Mouse (Mus musculus) forebrain, embryonic 14.5 days (tissue): ENCODE data around the gene Nxn. TPM values are rescaled to one million over a fixed set of nuclear protein-coding genes. Genes with fewer than 3 reads are reported as not detected.

Experiments
- ATAC-seq: fragments of 200-750 bp; cut with Nextera tagmentation; 2 replicates; pipeline ENCODE4 v1.8.0; 2017; ENCODE audit warnings: mild to moderate bottlenecking, moderate library complexity
- DNase-seq: peaks from one replicate; pipeline ENCODE4 v3.0.0-alpha.2; 2015; ENCODE audit warnings: low spot score
- H3K27ac ChIP-seq: fragments of 300-500 bp; sonication (generic); 2 replicates; pipeline ENCODE4 v1.5.1; 2014; ENCODE audit warnings: low read depth, mild to moderate bottlenecking, control low read depth, low read length, moderate library complexity
- H3K27me3 ChIP-seq: fragments of 300-500 bp; sonication (generic); replicated peaks from 2 replicates; pipeline ENCODE4 v1.6.1; 2014; ENCODE audit warnings: low read length, control low read depth, mixed read lengths; ENCODE audit not compliant: control insufficient read depth, insufficient read depth
- H3K36me3 ChIP-seq: fragments of 300-500 bp; sonication (generic); 2 replicates; pipeline ENCODE4 v1.6.1; 2014; ENCODE audit warnings: low read length, control low read depth; ENCODE audit not compliant: control insufficient read depth, insufficient read depth
- H3K4me1 ChIP-seq: fragments of 300-500 bp; sonication (generic); 2 replicates; pipeline ENCODE4 v1.6.1; 2014; ENCODE audit warnings: antibody characterized with exemption, low read length, control low read depth; ENCODE audit not compliant: control insufficient read depth, insufficient read depth
- H3K4me2 ChIP-seq: fragments of 300-500 bp; sonication (generic); 2 replicates; pipeline ENCODE4 v1.6.1; 2014; ENCODE audit warnings: mild to moderate bottlenecking, control low read depth, low read length
- H3K4me3 ChIP-seq: fragments of 300-500 bp; sonication (generic); 2 replicates; pipeline ENCODE4 v1.5.1; 2014; ENCODE audit warnings: low read depth, low read length, control low read depth
- H3K9ac ChIP-seq: fragments of 300-500 bp; sonication (generic); 2 replicates; pipeline ENCODE4 v1.6.1; 2014; ENCODE audit warnings: mild to moderate bottlenecking, low read length, control low read depth, moderate library complexity
- H3K9me3 ChIP-seq: fragments of 300-500 bp; sonication (generic); replicated peaks from 2 replicates; pipeline ENCODE4 v1.6.1; 2016; ENCODE audit warnings: low read length, control low read depth, mixed read lengths; ENCODE audit not compliant: control insufficient read depth
- WGBS: fragments of 180-500 bp; shearing (Covaris S2); extraction: QIAGEN DNeasy Blood & Tissue Kit; methylation state at CpG from one replicate; pipeline ENCODE4 v1.1.7; 2014; 5-methylcytosine and 5-hydroxymethylcytosine counted together
- polyA plus RNA-seq: library from polyadenylated mRNA; unstranded; fragments of >200 nt; fragmentation: Nextera tagmentation; extraction: Ambion mirVana; gene quantifications from 2 replicates; pipeline ENCODE4 v1.2.1, GENCODE M21; 2014

Gene Nxn
- polyA plus RNA-seq, 1 experiment from 2014 or later = 21.2 TPM

DNA sequence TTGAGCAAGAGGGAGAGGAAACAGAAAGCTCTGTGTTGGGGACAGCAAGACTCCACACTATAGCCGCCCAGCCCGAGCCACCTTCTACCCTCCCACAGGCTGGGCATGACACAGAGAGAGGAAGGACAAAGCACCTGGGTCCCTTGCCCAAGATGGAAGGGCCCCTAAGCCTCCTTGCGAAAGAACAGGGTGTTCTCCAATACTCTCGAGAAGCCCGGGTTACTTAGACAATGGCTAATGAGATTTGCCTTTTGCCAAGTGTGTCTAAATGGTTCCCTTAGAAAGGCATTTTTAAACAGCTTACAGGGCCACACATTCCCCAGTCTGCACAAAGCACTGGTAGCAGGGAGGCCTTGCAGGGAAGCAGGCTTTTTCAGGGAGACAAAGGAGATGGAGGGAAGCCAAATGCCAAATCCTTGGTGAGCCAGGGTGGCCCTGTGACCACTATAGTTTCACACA lies 130.9 kb downstream of the Nxn start:
- 4% methylated on average over 5 of the region's 5 CpGs for WGBS
- ATAC-seq = peak; percentile 72

GRCm38 (mm10) chr11:76267550-76267949 lies 131.4 kb downstream of the Nxn start:
- peaks cover 22% of the 10 kb centered on the region for H3K4me1 ChIP-seq
- peak overlapping the region; percentile 59 for H3K27ac ChIP-seq
- no peaks in the 10 kb centered on the region for H3K27me3 ChIP-seq
- H3K9ac ChIP-seq = no peak overlapping the region
- 27% methylated on average over 7 of the region's 7 CpGs for WGBS
- H3K4me2 ChIP-seq = no peak overlapping the region
- ATAC-seq (peak; percentile 35; the same call in 1 of the 2 replicates), DNase-seq (no peak)
- H3K36me3 ChIP-seq = peaks cover 5% of the 10 kb centered on the region; the same call in 1 of the 2 replicates
- H3K4me3 ChIP-seq = no peak overlapping the region
- H3K9me3 ChIP-seq = no peaks in the 10 kb centered on the region

More for the DNA sequence above, 130.9 kb downstream of the Nxn start:
- Histone ChIP-seq H3K9me3 (no peaks in the 10 kb centered on the region), H3K27me3 (no peaks in the 10 kb centered on the region), H3K4me1 (peaks cover 17% of the 10 kb centered on the region), H3K4me3 (no peak overlapping the region), H3K27ac (peak overlapping the region; percentile 59), H3K4me2 (no peak overlapping the region), H3K9ac (no peak overlapping the region), H3K36me3 (peaks cover 5% of the 10 kb centered on the region; the same call in 1 of the 2 replicates)
- peak; percentile 81 for DNase-seq

DNA sequence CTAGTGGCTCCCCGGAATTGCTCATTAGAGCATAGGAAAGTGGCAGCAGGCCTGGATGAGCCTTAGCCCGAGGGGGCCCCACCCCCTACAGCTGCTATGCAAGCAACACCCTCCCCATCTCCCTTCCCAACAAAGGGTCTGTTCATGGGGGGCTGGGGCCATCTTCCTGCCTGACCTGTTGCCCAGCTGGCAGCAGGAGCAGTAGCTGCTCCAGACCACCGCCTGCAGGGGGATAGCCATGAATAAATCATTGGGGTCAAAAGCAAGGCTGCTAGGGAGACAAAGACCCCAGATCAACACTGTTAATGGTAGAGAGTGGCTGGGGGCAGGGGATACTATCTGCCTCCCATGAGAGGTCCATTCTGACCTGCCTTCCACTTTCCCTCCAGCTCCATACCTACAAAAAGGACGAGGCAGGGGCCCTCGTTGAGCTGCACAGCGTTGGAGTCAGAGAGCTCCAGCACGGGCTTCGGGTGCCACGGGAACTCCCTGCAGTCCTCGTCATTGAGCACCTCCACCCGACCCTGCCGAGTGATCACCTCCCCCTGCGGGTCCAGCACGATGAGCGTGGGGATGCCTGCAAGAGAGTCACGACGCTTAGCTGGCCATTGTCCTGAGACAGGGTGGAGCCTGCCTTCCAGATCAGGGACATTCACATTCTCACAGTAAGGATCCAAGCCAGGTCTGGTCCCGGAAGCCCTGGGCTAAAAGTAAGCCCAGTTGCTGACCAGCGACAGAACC lies 136.2 kb downstream of the Nxn start:
- ATAC-seq (no peak), DNase-seq (no peak)
- H3K4me1 ChIP-seq = peaks cover 25% of the 10 kb centered on the region
- H3K27me3 ChIP-seq = no peaks in the 10 kb centered on the region
- no peak overlapping the region for H3K27ac ChIP-seq
- no peaks in the 10 kb centered on the region for H3K9me3 ChIP-seq
- no peak overlapping the region for H3K4me2 ChIP-seq
- H3K36me3 ChIP-seq = 0 out of 2 replicates have a peak, but pooled peaks cover 3% of the 10 kb centered on the region
- 13% methylated on average over 19 of the region's 19 CpGs for WGBS
- peak overlapping the region; percentile 32 for H3K9ac ChIP-seq
- no peak overlapping the region for H3K4me3 ChIP-seq

GRCm38 (mm10) chr11:76261224-76261623 lies 137.7 kb downstream of the Nxn start:
- Histone ChIP-seq H3K4me2 (no peak overlapping the region), H3K4me3 (no peak overlapping the region), H3K9me3 (no peaks in the 10 kb centered on the region), H3K27ac (no peak overlapping the region), H3K9ac (peak overlapping the region; percentile 14), H3K36me3 (0 out of 2 replicates have a peak, but pooled peaks cover 3% of the 10 kb centered on the region), H3K4me1 (peaks cover 18% of the 10 kb centered on the region), H3K27me3 (no peaks in the 10 kb centered on the region)
- ATAC-seq = no peak
- WGBS = 72% methylated on average over 12 of the region's 12 CpGs
- DNase-seq = no peak

DNA sequence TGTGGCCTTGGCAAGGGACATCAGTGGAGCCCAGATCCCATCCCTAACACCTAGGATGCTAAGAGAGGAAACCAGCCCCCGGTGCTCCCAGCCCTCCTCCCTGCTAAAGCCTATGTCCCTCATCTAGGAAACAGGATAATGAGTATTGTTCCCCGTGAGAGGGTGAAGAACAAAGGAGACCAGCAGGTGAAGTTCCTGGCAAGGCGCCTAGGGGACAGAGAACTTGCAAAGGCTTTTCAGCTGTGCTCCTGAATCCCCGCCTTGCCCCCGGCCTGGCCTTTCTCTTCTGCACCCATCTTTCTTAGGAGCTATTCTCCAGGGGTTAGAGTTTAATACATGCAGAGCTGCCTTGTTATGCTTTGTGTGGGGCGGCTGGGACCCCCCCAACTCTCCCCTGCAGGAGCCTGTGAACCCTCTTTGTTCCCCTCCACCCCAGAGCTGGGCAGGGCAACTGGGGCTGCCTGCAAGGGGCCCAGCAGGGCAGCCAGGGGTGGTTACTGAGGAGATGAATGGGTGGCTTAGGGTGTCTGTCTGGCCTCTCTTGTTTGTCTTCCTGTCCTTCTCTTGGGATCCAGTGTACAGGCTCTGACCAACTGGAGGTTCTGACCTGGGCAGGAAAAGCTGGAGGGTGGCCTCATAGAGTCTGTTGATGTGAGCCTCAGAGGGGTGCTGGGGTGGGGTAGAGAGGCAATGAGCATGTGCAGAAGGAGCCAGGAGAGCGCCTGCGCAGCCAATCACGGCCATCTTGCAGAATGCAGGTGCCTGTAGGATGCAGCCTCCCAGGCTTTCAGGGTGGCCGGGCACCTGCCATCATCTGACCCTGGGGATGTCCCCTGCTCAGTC lies 138.5 kb downstream of the Nxn start:
- H3K9me3 ChIP-seq = no peaks in the 10 kb centered on the region
- DNase-seq (no peak), ATAC-seq (no peak)
- no peak overlapping the region for H3K27ac ChIP-seq
- 0 out of 2 replicates have a peak, but pooled peaks cover 3% of the 10 kb centered on the region for H3K36me3 ChIP-seq
- H3K4me3 ChIP-seq = no peak overlapping the region
- H3K4me2 ChIP-seq = no peak overlapping the region
- 34% methylated on average over 10 of the region's 10 CpGs for WGBS
- peaks cover 21% of the 10 kb centered on the region for H3K4me1 ChIP-seq
- H3K27me3 ChIP-seq = no peaks in the 10 kb centered on the region
- H3K9ac ChIP-seq = peak overlapping the region; percentile 14

DNA sequence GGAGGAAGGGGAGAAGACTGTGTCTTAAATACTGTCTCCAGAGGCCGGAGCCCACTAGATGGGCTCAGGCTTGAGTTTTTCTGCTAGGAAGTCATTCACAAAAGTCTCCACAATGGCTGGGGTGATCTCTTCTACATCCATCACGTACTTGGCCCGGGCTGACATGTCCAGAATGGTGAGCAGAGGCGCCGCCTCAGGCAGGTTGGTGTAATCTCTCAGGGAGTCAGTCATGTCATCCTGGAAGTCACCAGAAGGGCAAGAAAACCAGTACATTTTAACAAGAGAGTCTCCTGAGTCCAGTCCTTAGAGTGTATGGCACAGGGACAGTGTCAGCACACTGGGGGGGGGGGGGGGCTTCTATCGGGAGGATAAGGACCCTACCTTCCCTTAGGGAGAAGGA lies 140.4 kb downstream of the Nxn start:
- Histone ChIP-seq H3K4me2 (no peak overlapping the region), H3K9me3 (no peaks in the 10 kb centered on the region), H3K27me3 (no peaks in the 10 kb centered on the region), H3K9ac (no peak overlapping the region), H3K4me1 (peaks cover 26% of the 10 kb centered on the region), H3K4me3 (no peak overlapping the region), H3K27ac (no peak overlapping the region), H3K36me3 (0 out of 2 replicates have a peak, but pooled peaks cover 3% of the 10 kb centered on the region)
- no peak for ATAC-seq
- WGBS = 89% methylated on average over 6 of the region's 6 CpGs
- DNase-seq = no peak

DNA sequence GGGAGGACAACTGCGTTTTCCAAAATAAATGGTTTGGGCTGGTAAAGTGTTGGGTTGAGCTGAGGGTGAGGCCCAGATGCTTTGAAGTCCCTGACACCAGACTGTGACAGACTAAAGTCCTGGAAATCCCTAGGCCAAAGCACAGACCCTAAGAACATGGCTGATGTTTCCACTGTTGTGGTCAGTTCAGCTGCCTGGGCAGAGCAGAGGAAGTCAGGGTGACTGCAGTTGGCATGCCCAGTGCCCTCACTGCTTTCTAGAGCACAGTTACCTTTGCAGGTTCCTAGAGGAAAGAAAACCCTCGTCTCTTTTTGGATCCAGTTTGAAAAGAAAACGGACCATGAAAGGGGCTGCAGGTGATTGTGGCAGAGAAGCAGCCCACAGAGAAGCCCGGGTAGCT lies 141.6 kb downstream of the Nxn start:
- 81% methylated on average over 4 of the region's 4 CpGs for WGBS
- H3K36me3 ChIP-seq = 0 out of 2 replicates have a peak, but pooled peaks cover 3% of the 10 kb centered on the region
- H3K9me3 ChIP-seq = no peaks in the 10 kb centered on the region
- no peak overlapping the region for H3K27ac ChIP-seq
- H3K4me1 ChIP-seq = peaks cover 17% of the 10 kb centered on the region
- no peak for ATAC-seq
- DNase-seq = no peak
- H3K9ac ChIP-seq = no peak overlapping the region
- H3K27me3 ChIP-seq = no peaks in the 10 kb centered on the region
- H3K4me2 ChIP-seq = no peak overlapping the region
- H3K4me3 ChIP-seq = no peak overlapping the region

DNA sequence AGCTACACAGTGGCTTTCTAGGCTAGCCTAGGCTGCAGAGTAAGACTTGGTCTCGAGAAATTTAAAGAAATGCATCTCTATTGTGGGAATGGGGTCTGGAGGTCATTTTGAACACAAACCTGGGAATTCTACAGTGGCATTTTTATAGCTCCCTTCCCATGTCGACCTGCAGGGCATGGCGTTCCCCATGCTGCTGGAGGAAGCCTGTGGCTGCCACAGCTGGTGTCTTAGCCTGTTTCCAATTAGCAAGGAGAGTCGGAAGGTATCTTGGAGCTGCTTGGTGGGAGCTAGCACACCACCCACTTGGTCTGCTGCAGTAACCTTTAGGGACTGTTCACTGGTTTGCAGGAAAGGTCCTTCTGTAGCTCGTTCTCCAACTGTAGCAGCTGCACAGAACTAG lies 142.8 kb downstream of the Nxn start:
- ATAC-seq (no peak), DNase-seq (no peak)
- no peak overlapping the region for H3K9ac ChIP-seq
- H3K36me3 ChIP-seq = peaks cover 3% of the 10 kb centered on the region; the same call in 1 of the 2 replicates
- 54% methylated on average over 5 of the region's 5 CpGs for WGBS
- H3K27me3 ChIP-seq = no peaks in the 10 kb centered on the region
- no peaks in the 10 kb centered on the region for H3K9me3 ChIP-seq
- no peak overlapping the region for H3K4me3 ChIP-seq
- no peak overlapping the region for H3K4me2 ChIP-seq
- 0 out of 2 replicates have a peak overlapping the region, but pooled peaks have one; percentile 14 for H3K27ac ChIP-seq
- peaks cover 16% of the 10 kb centered on the region for H3K4me1 ChIP-seq
